Mouse (Mus musculus) embryonic facial prominence, embryonic 11.5 days (tissue): ENCODE results near the gene Sde2. TPM values are rescaled to one million over a fixed set of nuclear protein-coding genes. Genes with fewer than 3 reads are reported as not detected.

Experiments
- ATAC-seq: fragments of 200-750 bp; cut with Nextera tagmentation; replicated peaks from 2 replicates; pipeline ENCODE4 v1.8.0; 2017; ENCODE audit warnings: low read depth; ENCODE audit not compliant: insufficient number of reproducible peaks, low FRiP score, low TSS enrichment
- DNase-seq: peaks from one replicate; pipeline ENCODE4 v3.0.0-alpha.2; 2015; ENCODE audit warnings: low spot score
- H3K27ac ChIP-seq: fragments of 300-500 bp; sonication (generic); replicated peaks from 2 replicates; pipeline ENCODE4 v1.5.1; 2014; ENCODE audit warnings: mild to moderate bottlenecking, low read depth, low read length, control low read depth
- H3K27me3 ChIP-seq: fragments of 300-500 bp; sonication (generic); 2 replicates; pipeline ENCODE4 v1.6.1; 2014; ENCODE audit warnings: mild to moderate bottlenecking, low read length, moderate library complexity, mixed read lengths; ENCODE audit not compliant: control insufficient read depth, insufficient read depth
- H3K36me3 ChIP-seq: fragments of 300-500 bp; sonication (generic); replicated peaks from 2 replicates; pipeline ENCODE4 v1.6.1; 2014; ENCODE audit warnings: low read depth, mild to moderate bottlenecking, low read length, moderate library complexity, mixed read lengths; ENCODE audit not compliant: control insufficient read depth, insufficient read depth
- H3K4me1 ChIP-seq: fragments of 300-500 bp; sonication (generic); 2 replicates; pipeline ENCODE4 v1.6.1; 2014; ENCODE audit warnings: low read length, mixed read lengths; ENCODE audit not compliant: control insufficient read depth, insufficient read depth
- H3K4me2 ChIP-seq: fragments of 300-500 bp; sonication (generic); 2 replicates; pipeline ENCODE4 v1.6.1; 2014; ENCODE audit warnings: low read depth, mild to moderate bottlenecking, control low read depth, low read length, moderate library complexity
- H3K4me3 ChIP-seq: fragments of 300-500 bp; sonication (generic); 2 replicates; pipeline ENCODE4 v1.5.1; 2014; ENCODE audit warnings: low read depth, low read length, control low read depth
- H3K9ac ChIP-seq: fragments of 300-500 bp; sonication (generic); replicated peaks from 2 replicates; pipeline ENCODE4 v1.6.1; 2014; ENCODE audit warnings: mild to moderate bottlenecking, control low read depth, low read length
- H3K9me3 ChIP-seq: fragments of 300-500 bp; sonication (generic); replicated peaks from 2 replicates; pipeline ENCODE4 v1.6.1; 2016; ENCODE audit warnings: mild to moderate bottlenecking, low read length, inconsistent platforms, mixed read lengths; ENCODE audit not compliant: control insufficient read depth
- WGBS: fragments of 180-500 bp; shearing (Covaris S2); extraction: QIAGEN DNeasy Blood & Tissue Kit; methylation state at CpG from one replicate; pipeline ENCODE4 v1.1.7; 2014; 5-methylcytosine and 5-hydroxymethylcytosine counted together
- polyA plus RNA-seq: library from polyadenylated mRNA; unstranded; fragments of >200 nt; fragmentation: Nextera tagmentation; extraction: Ambion mirVana; gene quantifications from 2 replicates; pipeline ENCODE4 v1.2.1, GENCODE M21; 2014

The Sde2 gene
- polyA plus RNA-seq, 1 experiment from 2014 or later = 38.2 TPM

DNA sequence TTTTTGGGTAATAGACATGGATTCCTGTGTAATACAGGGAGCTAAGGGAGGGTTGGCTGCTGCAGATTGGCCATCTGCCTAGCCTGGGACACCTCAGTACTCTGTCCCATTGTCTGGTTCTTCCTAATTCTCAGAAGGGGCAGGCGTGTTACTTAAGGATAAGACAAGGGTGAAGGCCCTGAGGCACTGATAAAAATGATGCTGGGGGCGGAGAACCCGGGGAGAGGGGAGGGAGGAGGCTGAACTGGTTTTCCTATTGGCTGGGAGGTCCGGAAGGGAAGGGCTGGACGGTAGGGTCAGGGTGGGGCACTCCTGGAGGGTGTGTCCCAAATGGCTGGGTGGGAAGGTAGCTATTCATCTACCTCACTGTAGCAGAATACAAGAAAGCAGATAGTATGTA is 52.0 kb downstream of the Sde2 start:
- H3K9ac ChIP-seq = no peak overlapping the region
- no peak overlapping the region for H3K4me3 ChIP-seq
- no peak overlapping the region for H3K4me2 ChIP-seq
- ATAC-seq = no peak
- DNase-seq = no peak
- H3K27ac ChIP-seq = no peak overlapping the region
- H3K36me3 ChIP-seq = peaks cover 6% of the 10 kb centered on the region
- H3K4me1 ChIP-seq = peaks cover 4% of the 10 kb centered on the region; the same call in 1 of the 2 replicates
- H3K27me3 ChIP-seq = no peaks in the 10 kb centered on the region
- H3K9me3 ChIP-seq = no peaks in the 10 kb centered on the region
- whole genome bisulfite sequencing = 32% methylated on average over 5 of the region's 5 CpGs

- Histone ChIP-seq H3K27ac (peak overlapping the region; percentile 52; the same call in 1 of the 2 replicates), H3K4me2 (peak overlapping the region; percentile 36), H3K4me3 (peak overlapping the region; percentile 90), H3K27me3 (no peaks in the 10 kb centered on the region), H3K9me3 (no peaks in the 10 kb centered on the region), H3K4me1 (peaks cover 4% of the 10 kb centered on the region; the same call in 1 of the 2 replicates), H3K9ac (peak overlapping the region; percentile 57), H3K36me3 (peaks cover 6% of the 10 kb centered on the region)
- ATAC-seq (no peak), DNase-seq (no peak)
- 40% methylated on average over 10 of the region's 10 CpGs for WGBS
Observed at GRCm38 (mm10) chr1:180903666-180904038, 52.7 kb downstream of the Sde2 start.

GRCm38 (mm10) chr1:180904039-180904814 is 53.3 kb downstream of the Sde2 start, which contains the start of gene Pycr2:
Gene Pycr2 (plus strand): TSS chr1:180904293.
- Histone ChIP-seq H3K27me3 (no peaks in the 10 kb centered on the region), H3K27ac (peak within 1 kb of the TSS; percentile 52; the same call in 1 of the 2 replicates), H3K4me2 (peak within 1 kb of the TSS; percentile 51), H3K4me3 (peak within 1 kb of the TSS; percentile 90), H3K9me3 (no peaks in the 10 kb centered on the region), H3K9ac (peak within 1 kb of the TSS; percentile 93), H3K36me3 (peaks cover 6% of the 10 kb centered on the region), H3K4me1 (peaks cover 4% of the 10 kb centered on the region; the same call in 1 of the 2 replicates)
- ATAC-seq (peak; percentile 95), DNase-seq (peak; percentile 97)
- WGBS = under 1% methylated on average over 52 of the region's 52 CpGs

- no peaks in the 10 kb centered on the region for H3K9me3 ChIP-seq
- no peaks in the 10 kb centered on the region for H3K27me3 ChIP-seq
- H3K4me1 ChIP-seq = peaks cover 4% of the 10 kb centered on the region; the same call in 1 of the 2 replicates
- ATAC-seq (0 out of 2 replicates have a peak, but pooled peaks have one; percentile 8), DNase-seq (no peak)
- H3K4me2 ChIP-seq = peak overlapping the region; percentile 51
- H3K36me3 ChIP-seq = peaks cover 6% of the 10 kb centered on the region
- 2% methylated on average over 5 of the region's 5 CpGs for WGBS
- peak overlapping the region; percentile 93 for H3K9ac ChIP-seq
- H3K4me3 ChIP-seq = peak overlapping the region; percentile 90
- H3K27ac ChIP-seq = no peak overlapping the region
Observed at GRCm38 (mm10) chr1:180904815-180905080, 53.8 kb downstream of the Sde2 start.

- WGBS = 67% methylated on average over 6 of the region's 6 CpGs
- H3K9me3 ChIP-seq = no peaks in the 10 kb centered on the region
- peak overlapping the region; percentile 51 for H3K4me2 ChIP-seq
- H3K4me1 ChIP-seq = peaks cover 4% of the 10 kb centered on the region; the same call in 1 of the 2 replicates
- H3K4me3 ChIP-seq = peak overlapping the region; percentile 90
- no peak for DNase-seq
- no peak overlapping the region for H3K27ac ChIP-seq
- peaks cover 6% of the 10 kb centered on the region for H3K36me3 ChIP-seq
- no peak for ATAC-seq
- H3K27me3 ChIP-seq = no peaks in the 10 kb centered on the region
- H3K9ac ChIP-seq = peak overlapping the region; percentile 93
Observed at GRCm38 (mm10) chr1:180905307-180905706, 54.4 kb downstream of the Sde2 start.

- no peaks in the 10 kb centered on the region for H3K9me3 ChIP-seq
- no peaks in the 10 kb centered on the region for H3K27me3 ChIP-seq
- no peak overlapping the region for H3K27ac ChIP-seq
- H3K36me3 ChIP-seq = peaks cover 6% of the 10 kb centered on the region
- 92% methylated on average over 17 of the region's 17 CpGs for WGBS
- H3K4me2 ChIP-seq = no peak overlapping the region
- peaks cover 4% of the 10 kb centered on the region; the same call in 1 of the 2 replicates for H3K4me1 ChIP-seq
- ATAC-seq = no peak
- H3K4me3 ChIP-seq = peak overlapping the region; percentile 90; the same call in 1 of the 2 replicates
- DNase-seq = no peak
- H3K9ac ChIP-seq = no peak overlapping the region
Observed at GRCm38 (mm10) chr1:180905876-180906275, 54.9 kb downstream of the Sde2 start.

- no peaks in the 10 kb centered on the region for H3K9me3 ChIP-seq
- WGBS = 94% methylated on average over 24 of the region's 24 CpGs
Observed at GRCm38 (mm10) chr1:180906461-180907147, 55.7 kb downstream of the Sde2 start.

GRCm38 (mm10) chr1:180911138-180911537 is 60.2 kb downstream of the Sde2 start:
- H3K4me2 ChIP-seq = no peak overlapping the region
- H3K9me3 ChIP-seq = no peaks in the 10 kb centered on the region
- H3K4me1 ChIP-seq = no peaks in the 10 kb centered on the region
- no peaks in the 10 kb centered on the region for H3K27me3 ChIP-seq
- peak; percentile 24 for DNase-seq
- H3K36me3 ChIP-seq = peaks cover 6% of the 10 kb centered on the region
- no peak overlapping the region for H3K27ac ChIP-seq
- no peak for ATAC-seq
- WGBS = 42% methylated on average over 8 of the region's 8 CpGs
- no peak overlapping the region for H3K4me3 ChIP-seq
- no peak overlapping the region for H3K9ac ChIP-seq

More at GRCm38 (mm10) chr1:180906461-180907147, 55.7 kb downstream of the Sde2 start:
- DNase-seq (no peak), ATAC-seq (no peak)
- Histone ChIP-seq H3K9ac (no peak overlapping the region), H3K36me3 (peaks cover 6% of the 10 kb centered on the region), H3K4me1 (peaks cover 4% of the 10 kb centered on the region; the same call in 1 of the 2 replicates), H3K4me3 (no peak overlapping the region), H3K4me2 (no peak overlapping the region), H3K27ac (no peak overlapping the region), H3K27me3 (no peaks in the 10 kb centered on the region)
